Mouse (Mus musculus) heart, adult 2 months (tissue): ENCODE results near the gene AI467606.

ENCODE experiments used
- CTCF ChIP-seq: fragments of 200-600 bp; IDR thresholded peaks from 2 replicates; pipeline ENCODE4 v1.8.1; 2022; ENCODE audit warnings: antibody characterized with exemption, mild to moderate bottlenecking, moderate library complexity
- EP300 ChIP-seq: fragments of 200-500 bp; IDR thresholded peaks from 2 replicates; pipeline ENCODE4 v1.6.1; 2011; ENCODE audit warnings: low read depth, low read length, control low read depth; ENCODE audit not compliant: insufficient read depth

- TF ChIP-seq CTCF (no peak), EP300 (no peak)
These were observed 2.8 kb downstream of the AI467606 start for GRCm38 (mm10) chr7:127093914-127094313.
